Mouse (Mus musculus): Measurements from ENCODE around the gene Micu2. TPM values are rescaled to one million over a fixed set of nuclear protein-coding genes. Genes with fewer than 3 reads are reported as not detected.

The Micu2 gene
- polyA plus RNA-seq, 1 experiment from 2014 or later: 82.6 TPM

Other genes starting within 250 kb of the Micu2 start
- 20.3 and 26.2 TPM in 2 replicates for gene Lats2, start 240.9 kb downstream of the Micu2 start, polyA plus RNA-seq (2015; fragmentation: Nextera tagmentation; extraction: Ambion mirVana)
- gene Sap18, start 201.1 kb downstream of the Micu2 start, polyA plus RNA-seq (2015; fragmentation: Nextera tagmentation; extraction: Ambion mirVana): 17.3 and 19.7 TPM in 2 replicates
- 21.2 and 22.3 TPM in 2 replicates for gene Ska3, start 173.1 kb downstream of the Micu2 start, polyA plus RNA-seq (2015; fragmentation: Nextera tagmentation; extraction: Ambion mirVana)
- gene Mrpl57, start 173.0 kb downstream of the Micu2 start, polyA plus RNA-seq (2015; fragmentation: Nextera tagmentation; extraction: Ambion mirVana): 116 and 118 TPM in 2 replicates
- 38.8 and 40.3 TPM in 2 replicates for gene Zdhhc20, start 109.0 kb downstream of the Micu2 start, polyA plus RNA-seq (2015; fragmentation: Nextera tagmentation; extraction: Ambion mirVana)
- 6.6 and 7.2 TPM in 2 replicates for gene Fgf9, start 71.3 kb upstream of the Micu2 start, polyA plus RNA-seq (2015; fragmentation: Nextera tagmentation; extraction: Ambion mirVana)

Data from heart, embryonic 15.5 days (tissue).